Mouse (Mus musculus) CH12.LX (cell line): ENCODE results near the gene Sgtb.

Experiments
- CHD2 ChIP-seq: IDR thresholded peaks from 2 replicates; pipeline ENCODE4 v1.6.1; 2011; ENCODE audit warnings: low read length, improper control_type of control experiment
- CTCF ChIP-seq, 2 experiments: IDR thresholded peaks in 1 of 2; conservative IDR thresholded peaks in 1 of 2; 2 replicates each; pipeline ENCODE4 v1.5.1; 2011 to 2012; ENCODE audit warnings: low read depth in 2 of 2, low read length in 2 of 2, improper control_type of control experiment in 1 of 2, inconsistent platforms in 1 of 2, mild to moderate bottlenecking in 1 of 2, moderate library complexity in 1 of 2
- E2F4 ChIP-seq: IDR thresholded peaks from 2 replicates; pipeline ENCODE4 v1.6.1; 2011; ENCODE audit warnings: low read depth, low read length, improper control_type of control experiment; ENCODE audit not compliant: insufficient replicate concordance
- ELF1 ChIP-seq: IDR thresholded peaks from 2 replicates; pipeline ENCODE4 v1.6.1; 2014; ENCODE audit warnings: low read depth, mild to moderate bottlenecking, inconsistent platforms, low read length, improper control_type of control experiment
- EP300 ChIP-seq: IDR thresholded peaks from 2 replicates; pipeline ENCODE4 v1.6.1; 2011; ENCODE audit warnings: low read length, improper control_type of control experiment
- JUND ChIP-seq: conservative IDR thresholded peaks from 2 replicates; pipeline ENCODE4 v1.6.1; 2011; ENCODE audit warnings: low read depth, low read length, improper control_type of control experiment
- MEF2A ChIP-seq: IDR thresholded peaks from 2 replicates; pipeline ENCODE4 v1.6.1; 2014; ENCODE audit warnings: low read depth, mild to moderate bottlenecking, inconsistent platforms, low read length, improper control_type of control experiment, borderline replicate concordance
- NELFE ChIP-seq: IDR thresholded peaks from 2 replicates; pipeline ENCODE4 v1.6.1; 2011; ENCODE audit warnings: low read depth, low read length, improper control_type of control experiment
- POLR2A ChIP-seq: IDR thresholded peaks from 2 replicates; pipeline ENCODE4 v1.6.1; 2011; ENCODE audit warnings: low read depth, mild to moderate bottlenecking, improper control_type of control experiment, low read length
- POLR2AphosphoS2 ChIP-seq: IDR thresholded peaks from 2 replicates; pipeline ENCODE4 v1.6.1; 2011; ENCODE audit warnings: low read depth, low read length, improper control_type of control experiment
- TBP ChIP-seq: conservative IDR thresholded peaks from 2 replicates; pipeline ENCODE4 v1.6.1; 2011; ENCODE audit warnings: low read depth, low read length, improper control_type of control experiment
- USF2 ChIP-seq: conservative IDR thresholded peaks from 2 replicates; pipeline ENCODE4 v1.6.1; 2011; ENCODE audit warnings: low read depth, low read length, improper control_type of control experiment

GRCm38 (mm10) chr13:104069216-104069615 is 40.3 kb upstream of the Sgtb start:
- TF ChIP-seq CTCF (conservative IDR thresholded peaks at IDR 0.05 in 1 of 2, IDR thresholded peaks at IDR 0.05 in 1 of 2; ENCODE audit: low read depth in 2 of 2, low read length in 2 of 2) (no peak), CHD2 (no peak), POLR2A (no peak), POLR2AphosphoS2 (no peak), MEF2A (no peak), EP300 (no peak), JUND (no peak), NELFE (no peak), TBP (no peak), E2F4 (no peak), USF2 (no peak), ELF1 (no peak)
